Mouse (Mus musculus): ENCODE data around the gene Acsf3. TPM values are rescaled to one million over a fixed set of nuclear protein-coding genes. Genes with fewer than 3 reads are reported as not detected.

Gene Acsf3
- polyA plus RNA-seq, 1 experiment: 5.0 TPM

- Histone ChIP-seq H3K4me1 (ENCODE audit: control insufficient read depth, insufficient read depth, low read length) (peaks cover 4% of the 10 kb centered on the region), H3K4me3 (replicated peaks; ENCODE audit: control insufficient read depth, low read depth, low read length) (no peak overlapping the region), H3K27ac (ENCODE audit: control insufficient read depth, insufficient read depth, low read depth, low read length, poor library complexity) (no peak overlapping the region)
- 78% methylated on average over 5 of the region's 5 CpGs for WGBS
- TF ChIP-seq CTCF (IDR thresholded peaks at IDR 0.05; ENCODE audit: control insufficient read depth, insufficient read depth, low read length): no peak
- TF ChIP-seq POLR2A (IDR thresholded peaks at IDR 0.05; ENCODE audit: borderline replicate concordance, control insufficient read depth, low read depth, low read length): no peak
These were observed 9.1 kb upstream of the Acsf3 start for GRCm38 (mm10) chr8:122766189-122766588.

DNA sequence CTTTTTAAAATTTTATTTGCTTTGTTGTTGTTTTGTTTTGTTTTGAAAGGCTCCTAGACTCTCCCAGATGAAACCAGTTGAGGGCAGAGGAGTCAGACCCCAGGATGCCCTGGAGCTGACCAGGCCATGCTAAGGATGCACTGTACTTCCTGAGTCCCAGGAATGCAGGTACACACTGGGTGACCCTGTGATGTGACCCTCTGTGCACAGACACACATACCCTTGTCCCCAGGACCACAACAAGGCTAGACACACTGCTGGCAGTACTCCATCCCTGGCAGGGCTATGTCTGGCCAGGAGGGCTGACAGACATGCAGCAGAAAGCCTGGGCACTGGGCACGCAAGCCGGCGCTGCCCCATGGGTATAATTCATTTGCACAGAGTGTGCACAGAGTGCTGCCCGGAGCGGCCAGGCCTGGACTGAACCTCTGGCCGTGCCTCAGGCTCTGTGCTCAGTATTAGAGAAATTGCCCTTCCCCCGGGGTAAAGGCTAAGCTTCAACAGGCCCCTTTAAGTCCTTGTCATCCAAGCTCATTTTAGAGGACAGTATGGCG, 8.6 kb upstream of the Acsf3 start:
- TF ChIP-seq POLR2A (IDR thresholded peaks at IDR 0.05; ENCODE audit: borderline replicate concordance, control insufficient read depth, low read depth, low read length) (no peak), CTCF (IDR thresholded peaks at IDR 0.05; ENCODE audit: control insufficient read depth, insufficient read depth, low read length) (no peak)
- H3K4me3 ChIP-seq (replicated peaks; ENCODE audit: control insufficient read depth, low read depth, low read length): no peak overlapping the region
- H3K27ac ChIP-seq (ENCODE audit: control insufficient read depth, insufficient read depth, low read depth, low read length, poor library complexity): no peak overlapping the region
- 74% methylated on average over 8 of the region's 8 CpGs for WGBS
- H3K4me1 ChIP-seq (ENCODE audit: control insufficient read depth, insufficient read depth, low read length): peaks cover 4% of the 10 kb centered on the region

DNA sequence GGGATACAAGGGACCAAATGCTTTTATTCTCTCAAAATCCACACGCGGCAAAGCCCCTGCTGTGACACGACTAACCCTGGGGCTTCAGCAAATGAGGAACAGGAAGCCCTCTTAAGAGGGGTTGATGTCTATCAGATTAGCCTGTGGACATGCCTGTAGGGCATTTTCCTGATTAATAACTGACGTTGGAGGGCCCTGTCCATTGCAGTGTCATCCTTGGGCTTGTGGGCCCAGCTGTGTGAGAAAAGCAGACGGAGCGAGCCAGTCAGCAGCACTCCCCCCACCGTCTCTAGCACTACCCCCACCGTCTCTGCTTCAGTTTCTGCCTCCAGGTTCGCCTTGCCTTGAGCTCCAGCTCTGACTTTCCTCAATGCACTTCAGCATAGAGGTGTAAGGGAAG, 8.1 kb upstream of the Acsf3 start:
- Histone ChIP-seq H3K4me1 (ENCODE audit: control insufficient read depth, insufficient read depth, low read length) (peaks cover 3% of the 10 kb centered on the region), H3K27ac (ENCODE audit: control insufficient read depth, insufficient read depth, low read depth, low read length, poor library complexity) (no peak overlapping the region), H3K4me3 (replicated peaks; ENCODE audit: control insufficient read depth, low read depth, low read length) (no peak overlapping the region)
- TF ChIP-seq POLR2A (IDR thresholded peaks at IDR 0.05; ENCODE audit: borderline replicate concordance, control insufficient read depth, low read depth, low read length): no peak
- TF ChIP-seq CTCF (IDR thresholded peaks at IDR 0.05; ENCODE audit: control insufficient read depth, insufficient read depth, low read length): no peak
- WGBS: 20% methylated on average over 9 of the region's 9 CpGs

GRCm38 (mm10) chr8:122769251-122770058, 5.8 kb upstream of the Acsf3 start:
- no peak for TF ChIP-seq POLR2A (IDR thresholded peaks at IDR 0.05; ENCODE audit: borderline replicate concordance, control insufficient read depth, low read depth, low read length)
- no peak for TF ChIP-seq CTCF (IDR thresholded peaks at IDR 0.05; ENCODE audit: control insufficient read depth, insufficient read depth, low read length)
- H3K4me1 ChIP-seq (ENCODE audit: control insufficient read depth, insufficient read depth, low read length): no peaks in the 10 kb centered on the region; the same call in none of the 2 replicates
- WGBS: 73% methylated on average over 24 of the region's 24 CpGs
- no peak overlapping the region for H3K4me3 ChIP-seq (replicated peaks; ENCODE audit: control insufficient read depth, low read depth, low read length)
- H3K27ac ChIP-seq (ENCODE audit: control insufficient read depth, insufficient read depth, low read depth, low read length, poor library complexity): no peak overlapping the region

DNA sequence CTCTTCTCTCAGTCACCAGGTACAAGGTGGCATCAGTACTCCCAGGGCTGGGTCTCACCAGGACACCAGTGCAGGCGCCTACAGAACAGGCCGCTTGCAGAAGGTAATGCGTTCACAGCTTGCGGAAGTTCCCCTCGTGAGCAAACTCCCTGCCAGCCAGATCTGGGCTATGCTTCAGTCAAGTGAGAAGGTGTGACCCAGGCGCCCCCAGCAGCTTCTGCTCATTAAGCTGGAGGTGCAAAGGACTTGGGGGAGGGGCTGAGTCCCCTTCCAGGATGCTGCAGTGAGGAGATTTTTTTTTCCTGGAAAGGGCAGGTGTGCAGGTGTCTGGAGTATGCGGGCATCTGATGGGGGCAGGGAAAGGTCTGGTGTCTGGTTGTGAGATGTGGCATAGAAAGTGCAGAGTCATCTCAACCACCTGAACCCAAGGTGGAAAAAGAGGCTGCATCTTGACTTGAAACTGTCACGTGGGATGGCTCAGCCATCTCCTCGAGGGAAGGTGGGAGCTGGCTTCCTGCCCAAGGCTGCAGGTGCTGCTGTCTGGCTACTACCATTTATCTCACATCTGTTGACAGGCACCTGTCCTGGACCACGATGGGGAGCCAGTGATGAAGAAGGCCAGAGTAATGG, 2.7 kb upstream of the Acsf3 start:
- H3K4me3 ChIP-seq (replicated peaks; ENCODE audit: control insufficient read depth, low read depth, low read length): no peak overlapping the region
- no peaks in the 10 kb centered on the region; the same call in 1 of the 2 replicates for H3K4me1 ChIP-seq (ENCODE audit: control insufficient read depth, insufficient read depth, low read length)
- no peak overlapping the region for H3K27ac ChIP-seq (ENCODE audit: control insufficient read depth, insufficient read depth, low read depth, low read length, poor library complexity)
- TF ChIP-seq CTCF (IDR thresholded peaks at IDR 0.05; ENCODE audit: control insufficient read depth, insufficient read depth, low read length): no peak
- TF ChIP-seq POLR2A (IDR thresholded peaks at IDR 0.05; ENCODE audit: borderline replicate concordance, control insufficient read depth, low read depth, low read length): no peak
- WGBS: 49% methylated on average over 10 of the region's 10 CpGs

DNA sequence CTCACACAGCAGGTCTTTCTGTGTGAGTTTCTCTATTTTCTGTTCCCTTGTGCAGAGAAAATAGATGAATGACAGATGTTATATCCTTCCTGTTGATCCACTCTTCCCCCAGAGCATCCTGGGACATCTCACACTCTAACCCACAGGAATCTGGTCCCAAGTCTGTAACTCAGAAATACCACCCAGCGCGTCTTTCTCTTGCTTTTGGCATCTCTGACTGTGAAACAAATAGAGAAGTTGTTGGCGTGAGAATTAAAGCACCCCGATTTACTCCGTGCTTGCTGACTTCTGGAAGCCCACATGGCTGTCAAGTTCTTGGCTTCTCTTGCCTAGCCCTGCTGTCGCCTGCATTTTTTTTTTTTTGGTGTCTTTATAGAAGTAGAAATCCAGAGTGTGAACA, 2.4 kb downstream of the Acsf3 start:
- 85% methylated on average over 6 of the region's 6 CpGs for WGBS
- H3K4me3 ChIP-seq (replicated peaks; ENCODE audit: control insufficient read depth, low read depth, low read length): no peak overlapping the region
- H3K4me1 ChIP-seq (ENCODE audit: control insufficient read depth, insufficient read depth, low read length): no peaks in the 10 kb centered on the region; the same call in 1 of the 2 replicates
- TF ChIP-seq POLR2A (IDR thresholded peaks at IDR 0.05; ENCODE audit: borderline replicate concordance, control insufficient read depth, low read depth, low read length): no peak
- TF ChIP-seq CTCF (IDR thresholded peaks at IDR 0.05; ENCODE audit: control insufficient read depth, insufficient read depth, low read length): no peak
- no peak overlapping the region for H3K27ac ChIP-seq (ENCODE audit: control insufficient read depth, insufficient read depth, low read depth, low read length, poor library complexity)

- TF ChIP-seq CTCF (IDR thresholded peaks at IDR 0.05; ENCODE audit: control insufficient read depth, insufficient read depth, low read length) (no peak), POLR2A (IDR thresholded peaks at IDR 0.05; ENCODE audit: borderline replicate concordance, control insufficient read depth, low read depth, low read length) (no peak)
- H3K27ac ChIP-seq (ENCODE audit: control insufficient read depth, insufficient read depth, low read depth, low read length, poor library complexity): no peak overlapping the region
- WGBS: 71% methylated on average over 3 of the region's 3 CpGs
- H3K4me1 ChIP-seq (ENCODE audit: control insufficient read depth, insufficient read depth, low read length): no peaks in the 10 kb centered on the region; the same call in 1 of the 2 replicates
- H3K4me3 ChIP-seq (replicated peaks; ENCODE audit: control insufficient read depth, low read depth, low read length): no peak overlapping the region
These were observed 3.5 kb downstream of the Acsf3 start for GRCm38 (mm10) chr8:122778703-122779239.

GRCm38 (mm10) chr8:122779255-122779654, 4.0 kb downstream of the Acsf3 start:
- Histone ChIP-seq H3K4me1 (ENCODE audit: control insufficient read depth, insufficient read depth, low read length) (no peaks in the 10 kb centered on the region; the same call in 1 of the 2 replicates), H3K27ac (ENCODE audit: control insufficient read depth, insufficient read depth, low read depth, low read length, poor library complexity) (no peak overlapping the region), H3K4me3 (replicated peaks; ENCODE audit: control insufficient read depth, low read depth, low read length) (no peak overlapping the region)
- WGBS: 73% methylated on average over 9 of the region's 9 CpGs
- TF ChIP-seq POLR2A (IDR thresholded peaks at IDR 0.05; ENCODE audit: borderline replicate concordance, control insufficient read depth, low read depth, low read length) (no peak), CTCF (IDR thresholded peaks at IDR 0.05; ENCODE audit: control insufficient read depth, insufficient read depth, low read length) (no peak)

Data from bone marrow, adult 2 months (tissue).